Mouse (Mus musculus) midbrain, embryonic 13.5 days (tissue): Measurements from ENCODE around the gene Apoa4. TPM values are rescaled to one million over a fixed set of nuclear protein-coding genes. Genes with fewer than 3 reads are reported as not detected.

Experiments used
- polyA plus RNA-seq: library from polyadenylated mRNA; unstranded; fragments of >200 nt; fragmentation: Nextera tagmentation; extraction: Ambion mirVana; gene quantifications from 2 replicates; pipeline ENCODE4 v1.2.1, GENCODE M21; 2015

Apoa4 gene
- polyA plus RNA-seq, 1 experiment from 2014 or later = 0.08 TPM

Other genes with a start within 250 kb of the Apoa4 start
- gene Pafah1b2, start 228.0 kb upstream of the Apoa4 start, polyA plus RNA-seq = 303 and 305 TPM in 2 replicates
- 5.7 and 6.7 TPM in 2 replicates for gene Sik3, start 227.9 kb upstream of the Apoa4 start, polyA plus RNA-seq
- gene Apoa1, start 12.1 kb upstream of the Apoa4 start, polyA plus RNA-seq = 2.9 and 3.3 TPM in 2 replicates
- gene Apoc3, start 5.1 kb upstream of the Apoa4 start, polyA plus RNA-seq = not detected in 2 replicates
- not detected in 2 replicates for gene Apoa5, start 27.9 kb downstream of the Apoa4 start, polyA plus RNA-seq
- gene Zpr1, start 32.4 kb downstream of the Apoa4 start, polyA plus RNA-seq = 54.5 and 61.0 TPM in 2 replicates
- 19.8 and 20.7 TPM in 2 replicates for gene Bud13, start 42.3 kb downstream of the Apoa4 start, polyA plus RNA-seq
- gene 4931429L15Rik, start 79.3 kb downstream of the Apoa4 start, polyA plus RNA-seq = 0.13 TPM in 1 of 2 replicates, not detected in the other